Mouse (Mus musculus): ENCODE measurements around the gene Csta1. TPM values are rescaled to one million over a fixed set of nuclear protein-coding genes. Genes with fewer than 3 reads are reported as not detected.
A peak's percentile ranks its signal among the peaks of the same experiment; 100 is the strongest.

Csta1 gene
- polyA plus RNA-seq, 1 experiment from 2014 or later = not detected

- Histone ChIP-seq H3K4me2 (no peak overlapping the region), H3K9me3 (no peaks in the 10 kb centered on the region), H3K27ac (no peak overlapping the region), H3K9ac (no peak overlapping the region), H3K36me3 (replicated peaks) (peaks cover 10% of the 10 kb centered on the region; the same call in 1 of the 2 replicates), H3K4me3 (no peak overlapping the region), H3K4me1 (no peaks in the 10 kb centered on the region), H3K27me3 (replicated peaks) (no peaks in the 10 kb centered on the region)
- ATAC-seq (replicated peaks) = no peak
- 90% methylated on average over 11 of the region's 11 CpGs for WGBS
Measured at GRCm38 (mm10) chr16:36090785-36091509, 40.1 kb downstream of the Csta1 start.

- ATAC-seq (replicated peaks) = no peak
- no peak overlapping the region for H3K9ac ChIP-seq
- H3K27ac ChIP-seq = no peak overlapping the region
- H3K4me1 ChIP-seq = no peaks in the 10 kb centered on the region
- peaks cover 10% of the 10 kb centered on the region; the same call in 1 of the 2 replicates for H3K36me3 ChIP-seq (replicated peaks)
- WGBS = 76% methylated on average over 8 of the region's 8 CpGs
- no peak overlapping the region for H3K4me2 ChIP-seq
- H3K27me3 ChIP-seq (replicated peaks) = no peaks in the 10 kb centered on the region
- no peaks in the 10 kb centered on the region for H3K9me3 ChIP-seq
- no peak overlapping the region for H3K4me3 ChIP-seq
Measured at GRCm38 (mm10) chr16:36089850-36090616, 41.0 kb downstream of the Csta1 start.

- Histone ChIP-seq H3K4me1 (no peaks in the 10 kb centered on the region), H3K9ac (no peak overlapping the region), H3K27me3 (replicated peaks) (no peaks in the 10 kb centered on the region), H3K36me3 (replicated peaks) (peaks cover 10% of the 10 kb centered on the region; the same call in 1 of the 2 replicates), H3K4me3 (no peak overlapping the region), H3K9me3 (no peaks in the 10 kb centered on the region), H3K4me2 (no peak overlapping the region), H3K27ac (no peak overlapping the region)
- ATAC-seq (replicated peaks) = no peak
- 86% methylated on average over 7 of the region's 7 CpGs for WGBS
Measured at GRCm38 (mm10) chr16:36089065-36089464, 42.0 kb downstream of the Csta1 start.

GRCm38 (mm10) chr16:36087846-36088245, 43.2 kb downstream of the Csta1 start:
- Histone ChIP-seq H3K9me3 (no peaks in the 10 kb centered on the region), H3K4me2 (no peak overlapping the region), H3K36me3 (replicated peaks) (peaks cover 12% of the 10 kb centered on the region; the same call in 1 of the 2 replicates), H3K27ac (no peak overlapping the region), H3K4me1 (no peaks in the 10 kb centered on the region), H3K4me3 (no peak overlapping the region), H3K9ac (no peak overlapping the region), H3K27me3 (replicated peaks) (no peaks in the 10 kb centered on the region)
- 96% methylated on average over 4 of the region's 4 CpGs for WGBS
- no peak for ATAC-seq (replicated peaks)

GRCm38 (mm10) chr16:36079916-36080315, 51.1 kb downstream of the Csta1 start:
- Histone ChIP-seq H3K27ac (no peak overlapping the region), H3K4me1 (no peaks in the 10 kb centered on the region), H3K4me2 (no peak overlapping the region), H3K9ac (no peak overlapping the region), H3K36me3 (replicated peaks) (peaks cover 2% of the 10 kb centered on the region; the same call in 1 of the 2 replicates), H3K9me3 (no peaks in the 10 kb centered on the region), H3K27me3 (replicated peaks) (no peaks in the 10 kb centered on the region), H3K4me3 (no peak overlapping the region)
- ATAC-seq (replicated peaks) = no peak
- 96% methylated on average over 3 of the region's 3 CpGs for WGBS

GRCm38 (mm10) chr16:36074772-36075171, 56.3 kb downstream of the Csta1 start:
- no peaks in the 10 kb centered on the region for H3K9me3 ChIP-seq
- no peak overlapping the region for H3K9ac ChIP-seq
- H3K4me3 ChIP-seq = no peak overlapping the region
- WGBS = 97% methylated on average over 3 of the region's 3 CpGs
- no peaks in the 10 kb centered on the region for H3K27me3 ChIP-seq (replicated peaks)
- no peak overlapping the region for H3K27ac ChIP-seq
- H3K4me1 ChIP-seq = peaks cover 16% of the 10 kb centered on the region
- H3K4me2 ChIP-seq = no peak overlapping the region
- no peaks in the 10 kb centered on the region for H3K36me3 ChIP-seq (replicated peaks)
- no peak for ATAC-seq (replicated peaks)

GRCm38 (mm10) chr16:36072410-36073011, 58.5 kb downstream of the Csta1 start:
- Histone ChIP-seq H3K4me3 (peak overlapping the region; percentile 81), H3K4me2 (peak overlapping the region; percentile 61), H3K27me3 (replicated peaks) (no peaks in the 10 kb centered on the region), H3K36me3 (replicated peaks) (no peaks in the 10 kb centered on the region), H3K27ac (peak overlapping the region; percentile 98; the same call in 1 of the 2 replicates), H3K9ac (peak overlapping the region; percentile 92), H3K9me3 (no peaks in the 10 kb centered on the region), H3K4me1 (peaks cover 23% of the 10 kb centered on the region)
- no peak for ATAC-seq (replicated peaks)
- WGBS = 31% methylated on average over 8 of the region's 8 CpGs

- peak within 1 kb of the TSS; percentile 98 for H3K27ac ChIP-seq
- peak; percentile 98 for ATAC-seq (replicated peaks)
- H3K27me3 ChIP-seq (replicated peaks) = no peaks in the 10 kb centered on the region
- no peaks in the 10 kb centered on the region for H3K36me3 ChIP-seq (replicated peaks)
- under 1% methylated on average over 75 of the region's 81 CpGs for WGBS
- peaks cover 23% of the 10 kb centered on the region for H3K4me1 ChIP-seq
- H3K9me3 ChIP-seq = no peaks in the 10 kb centered on the region
- peak within 1 kb of the TSS; percentile 81 for H3K4me3 ChIP-seq
- H3K4me2 ChIP-seq = peak within 1 kb of the TSS; percentile 61
- H3K9ac ChIP-seq = peak within 1 kb of the TSS; percentile 92
Measured at GRCm38 (mm10) chr16:36071450-36072379, 59.3 kb downstream of the Csta1 start, which contains the start of the genes Fam162a and Ccdc58. Gene Fam162a (minus strand): TSS chr16:36071594. Gene Ccdc58 (plus strand): TSS chr16:36071685.

GRCm38 (mm10) chr16:36071071-36071449, 60.0 kb downstream of the Csta1 start:
- Histone ChIP-seq H3K9me3 (no peaks in the 10 kb centered on the region), H3K9ac (peak overlapping the region; percentile 92), H3K27me3 (replicated peaks) (no peaks in the 10 kb centered on the region), H3K4me2 (peak overlapping the region; percentile 61), H3K4me3 (peak overlapping the region; percentile 81), H3K4me1 (peaks cover 23% of the 10 kb centered on the region), H3K27ac (peak overlapping the region; percentile 98), H3K36me3 (replicated peaks) (no peaks in the 10 kb centered on the region)
- no peak; the same call in none of the 2 replicates for ATAC-seq (replicated peaks)
- WGBS = under 1% methylated on average over 16 of the region's 16 CpGs

All from midbrain, embryonic 15.5 days (tissue).